Mouse (Mus musculus) hindbrain, postnatal 0 days (tissue): ENCODE data around the gene Zbtb1. TPM values are rescaled to one million over a fixed set of nuclear protein-coding genes. Genes with fewer than 3 reads are reported as not detected.
A peak's percentile ranks its signal among the peaks of the same experiment; 100 is the strongest.

Source experiments
- ATAC-seq: fragments of 200-750 bp; cut with Nextera tagmentation; 2 replicates; pipeline ENCODE4 v1.8.0; 2017; ENCODE audit warnings: mild to moderate bottlenecking, moderate TSS enrichment, moderate library complexity
- DNase-seq: peaks from one replicate; pipeline ENCODE4 v3.0.0-alpha.2; 2015; ENCODE audit warnings: low spot score
- H3K27ac ChIP-seq: fragments of 300-500 bp; sonication (generic); 2 replicates; pipeline ENCODE4 v1.5.1; 2014; ENCODE audit warnings: mild to moderate bottlenecking
- H3K27me3 ChIP-seq: fragments of 300-500 bp; sonication (generic); 2 replicates; pipeline ENCODE4 v1.6.1; 2014; ENCODE audit warnings: low read length, mixed read lengths; ENCODE audit not compliant: insufficient read depth
- H3K36me3 ChIP-seq: fragments of 300-500 bp; sonication (generic); 2 replicates; pipeline ENCODE4 v1.6.1; 2014; ENCODE audit warnings: low read length, mixed read lengths; ENCODE audit not compliant: insufficient read depth
- H3K4me1 ChIP-seq: fragments of 300-500 bp; sonication (generic); 2 replicates; pipeline ENCODE4 v1.6.1; 2014; ENCODE audit warnings: antibody characterized with exemption, low read length, mixed read lengths; ENCODE audit not compliant: insufficient read depth
- H3K4me2 ChIP-seq: fragments of 300-500 bp; sonication (generic); 2 replicates; pipeline ENCODE4 v1.6.1; 2014; ENCODE audit warnings: low read depth, mild to moderate bottlenecking, low read length, moderate library complexity, mixed read lengths
- H3K4me3 ChIP-seq: fragments of 300-500 bp; sonication (generic); 2 replicates; pipeline ENCODE4 v1.5.1; 2014; ENCODE audit warnings: low read length
- H3K9ac ChIP-seq: fragments of 300-500 bp; sonication (generic); replicated peaks from 2 replicates; pipeline ENCODE4 v1.6.1; 2014; ENCODE audit warnings: mild to moderate bottlenecking, low read length, moderate library complexity, mixed read lengths
- H3K9me3 ChIP-seq: fragments of 300-500 bp; sonication (generic); 2 replicates; pipeline ENCODE4 v1.6.1; 2016; ENCODE audit warnings: low read length, mixed read lengths
- CTCF ChIP-seq: IDR thresholded peaks from 2 replicates; pipeline ENCODE4 v1.5.1; 2016; ENCODE audit warnings: antibody characterized with exemption, control low read depth, low read depth
- WGBS: fragments of 180-500 bp; shearing (Covaris S2); extraction: QIAGEN DNeasy Blood & Tissue Kit; methylation state at CpG from one replicate; pipeline ENCODE4 v1.1.7; 2014; 5-methylcytosine and 5-hydroxymethylcytosine counted together
- polyA plus RNA-seq: library from polyadenylated mRNA; unstranded; fragments of >200 nt; fragmentation: Nextera tagmentation; extraction: Ambion mirVana; gene quantifications from 2 replicates; pipeline ENCODE4 v1.2.1, GENCODE M21; 2015
- total RNA-seq: library from RNA; depleted of rRNA; stranded (reverse); fragments of >200 nt; gene quantifications from 2 replicates; pipeline ENCODE4 v1.2.3, GENCODE M21; 2014

Zbtb1 gene
- total and polyA plus RNA-seq, 2 experiments from 2014 or later, result 3.1 to 3.3 TPM

GRCm38 (mm10) chr12:76369206-76369977 is 674 bp upstream of the Zbtb1 start, which contains the start of gene Zbtb25:
TSS of gene Zbtb25 (minus strand) at chr12:76369602.
- Histone ChIP-seq H3K27me3 (no peaks in the 10 kb centered on the region), H3K9ac (peak within 1 kb of the TSS; percentile 89), H3K9me3 (no peaks in the 10 kb centered on the region), H3K27ac (peak within 1 kb of the TSS; percentile 99), H3K4me1 (peaks cover 11% of the 10 kb centered on the region), H3K4me3 (peak within 1 kb of the TSS; percentile 86), H3K36me3 (no peaks in the 10 kb centered on the region), H3K4me2 (peak within 1 kb of the TSS; percentile 77)
- ATAC-seq (peak; percentile 92), DNase-seq (peak; percentile 97)
- no peak for TF ChIP-seq CTCF
- under 1% methylated on average over 79 of the region's 96 CpGs for WGBS

- DNase-seq, result peak; percentile 74
- peak; percentile 32 for TF ChIP-seq CTCF
- no peaks in the 10 kb centered on the region for H3K9me3 ChIP-seq
- peaks cover 11% of the 10 kb centered on the region for H3K4me1 ChIP-seq
- H3K27ac ChIP-seq, result peak overlapping the region; percentile 99
- H3K27me3 ChIP-seq, result no peaks in the 10 kb centered on the region
- H3K4me2 ChIP-seq, result peak overlapping the region; percentile 77
- H3K9ac ChIP-seq, result peak overlapping the region; percentile 89
- H3K36me3 ChIP-seq, result no peaks in the 10 kb centered on the region
- ATAC-seq, result 0 out of 2 replicates have a peak, but pooled peaks have one; percentile 13
- WGBS, result under 1% methylated on average over 58 of the region's 63 CpGs
- peak overlapping the region; percentile 86 for H3K4me3 ChIP-seq
Observed at GRCm38 (mm10) chr12:76370831-76371571, 935 bp downstream of the Zbtb1 start.

- peak overlapping the region; percentile 89; the same call in 1 of the 2 replicates for H3K9ac ChIP-seq
- 37% methylated on average over 7 of the region's 7 CpGs for WGBS
Observed at GRCm38 (mm10) chr12:76372046-76372445, 2.0 kb downstream of the Zbtb1 start.

GRCm38 (mm10) chr12:76372881-76373818 is 3.1 kb downstream of the Zbtb1 start:
- no peaks in the 10 kb centered on the region for H3K36me3 ChIP-seq
- no peak overlapping the region for H3K27ac ChIP-seq
- TF ChIP-seq CTCF, result 0 out of 2 replicates have a peak, but pooled peaks have one; percentile 14
- H3K9ac ChIP-seq, result no peak overlapping the region; the same call in 1 of the 2 replicates
- H3K4me3 ChIP-seq, result no peak overlapping the region
- no peak for DNase-seq
- no peak for ATAC-seq
- H3K27me3 ChIP-seq, result no peaks in the 10 kb centered on the region
- 85% methylated on average over 5 of the region's 7 CpGs for WGBS
- no peaks in the 10 kb centered on the region for H3K9me3 ChIP-seq
- H3K4me2 ChIP-seq, result no peak overlapping the region
- peaks cover 3% of the 10 kb centered on the region for H3K4me1 ChIP-seq

More at GRCm38 (mm10) chr12:76372046-76372445, 2.0 kb downstream of the Zbtb1 start:
- TF ChIP-seq CTCF, result no peak
- ATAC-seq (no peak), DNase-seq (no peak)
- Histone ChIP-seq H3K4me2 (peak overlapping the region; percentile 77), H3K9me3 (no peaks in the 10 kb centered on the region), H3K4me3 (peak overlapping the region; percentile 86), H3K36me3 (no peaks in the 10 kb centered on the region), H3K27me3 (no peaks in the 10 kb centered on the region), H3K27ac (no peak overlapping the region), H3K4me1 (peaks cover 11% of the 10 kb centered on the region)

- WGBS, result 61% methylated on average over 6 of the region's 6 CpGs
- no peak for ATAC-seq
- Histone ChIP-seq H3K27me3 (no peaks in the 10 kb centered on the region), H3K9ac (no peak overlapping the region), H3K27ac (no peak overlapping the region), H3K4me3 (no peak overlapping the region), H3K36me3 (no peaks in the 10 kb centered on the region), H3K4me2 (no peak overlapping the region), H3K9me3 (no peaks in the 10 kb centered on the region), H3K4me1 (no peaks in the 10 kb centered on the region; the same call in 1 of the 2 replicates)
- no peak for TF ChIP-seq CTCF
- DNase-seq, result no peak
Observed at GRCm38 (mm10) chr12:76373991-76374390, 3.9 kb downstream of the Zbtb1 start.

GRCm38 (mm10) chr12:76374911-76375310 is 4.8 kb downstream of the Zbtb1 start:
- TF ChIP-seq CTCF, result no peak
- Histone ChIP-seq H3K4me1 (no peaks in the 10 kb centered on the region; the same call in 1 of the 2 replicates), H3K9me3 (no peaks in the 10 kb centered on the region), H3K4me3 (no peak overlapping the region), H3K27ac (no peak overlapping the region), H3K27me3 (no peaks in the 10 kb centered on the region), H3K4me2 (no peak overlapping the region), H3K36me3 (no peaks in the 10 kb centered on the region), H3K9ac (no peak overlapping the region)
- 73% methylated on average over 4 of the region's 4 CpGs for WGBS
- no peak for DNase-seq
- no peak for ATAC-seq
